Mouse (Mus musculus) ES-E14 (cell line): ENCODE data around the gene Dcaf11.

ENCODE experiments used
- MAFK ChIP-seq: IDR thresholded peaks from 2 replicates; pipeline ENCODE4 v1.6.1; 2014; ENCODE audit warnings: mild to moderate bottlenecking, low read depth, low read length, inconsistent platforms; ENCODE audit not compliant: insufficient read depth
- ZC3H11A ChIP-seq: IDR thresholded peaks from 2 replicates; pipeline ENCODE4 v1.6.1; 2012; ENCODE audit warnings: low read depth, mild to moderate bottlenecking, inconsistent platforms, low read length, borderline replicate concordance
- ZNF384 ChIP-seq: IDR thresholded peaks from 2 replicates; pipeline ENCODE4 v1.6.1; 2012; ENCODE audit warnings: low read depth, low read length, inconsistent platforms

GRCm38 (mm10) chr14:55560202-55561073, 632 bp downstream of the Dcaf11 start, which contains the start of gene A730061H03Rik:
- TF ChIP-seq MAFK (no peak), ZC3H11A (no peak), ZNF384 (no peak)
